Mouse (Mus musculus) gastrocnemius, adult 2 months (tissue): ENCODE data around the gene Frmd6. TPM values are rescaled to one million over a fixed set of nuclear protein-coding genes. Genes with fewer than 3 reads are reported as not detected.

Source experiments
- DNase-seq: peaks from one replicate; pipeline ENCODE4 v3.0.0; 2022
- H3K27ac ChIP-seq: fragments of 200-600 bp; 2 replicates; pipeline ENCODE4 v1.8.1; 2022; ENCODE audit warnings: mild to moderate bottlenecking
- H3K4me3 ChIP-seq: fragments of 200-600 bp; 2 replicates; pipeline ENCODE4 v1.8.1; 2022; ENCODE audit warnings: mild to moderate bottlenecking, moderate library complexity
- CTCF ChIP-seq: fragments of 200-600 bp; IDR thresholded peaks from 2 replicates; pipeline ENCODE4 v1.8.1; 2022; ENCODE audit warnings: antibody characterized with exemption, mild to moderate bottlenecking, moderate library complexity
- intact Hi-C: fragments of 180-260 bp; cut with DNase I; formaldehyde crosslinking; loops from one replicate; pipeline ENCODE4 v1.15.1; 2025
- total RNA-seq, 2 experiments: library from RNA; stranded (reverse); gene quantifications; 2 replicates each; pipeline ENCODE4 v1.2.3; 2021

Gene Frmd6
- total RNA-seq, 2 experiments from 2014 or later: 9.8 to 14.2 TPM

DNA sequence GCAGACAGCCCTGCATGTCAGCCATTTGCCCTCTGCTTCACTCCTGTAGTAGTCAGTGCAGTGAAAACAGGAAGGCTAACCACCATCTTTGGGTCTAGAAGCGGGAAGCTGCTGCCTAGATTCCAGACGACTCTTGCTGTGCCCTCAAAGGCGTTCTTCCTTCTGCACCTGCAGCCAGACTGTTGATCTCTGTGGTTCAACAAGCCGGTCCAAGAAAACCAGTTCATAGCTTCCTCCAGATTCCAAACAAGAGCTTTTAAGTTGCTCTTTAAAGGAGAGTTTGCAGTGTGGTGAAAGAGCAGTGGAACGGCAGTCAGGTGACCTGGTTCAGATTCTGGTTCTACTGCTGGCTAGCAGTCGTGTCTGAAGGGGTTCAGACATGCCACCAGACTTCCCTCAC is 48.2 kb downstream of the Frmd6 start:
- Histone ChIP-seq H3K4me3 (no peak overlapping the region), H3K27ac (peak overlapping the region; percentile 53)
- intact Hi-C loops: no loop called here
- no peak for TF ChIP-seq CTCF
- no peak for DNase-seq

DNA sequence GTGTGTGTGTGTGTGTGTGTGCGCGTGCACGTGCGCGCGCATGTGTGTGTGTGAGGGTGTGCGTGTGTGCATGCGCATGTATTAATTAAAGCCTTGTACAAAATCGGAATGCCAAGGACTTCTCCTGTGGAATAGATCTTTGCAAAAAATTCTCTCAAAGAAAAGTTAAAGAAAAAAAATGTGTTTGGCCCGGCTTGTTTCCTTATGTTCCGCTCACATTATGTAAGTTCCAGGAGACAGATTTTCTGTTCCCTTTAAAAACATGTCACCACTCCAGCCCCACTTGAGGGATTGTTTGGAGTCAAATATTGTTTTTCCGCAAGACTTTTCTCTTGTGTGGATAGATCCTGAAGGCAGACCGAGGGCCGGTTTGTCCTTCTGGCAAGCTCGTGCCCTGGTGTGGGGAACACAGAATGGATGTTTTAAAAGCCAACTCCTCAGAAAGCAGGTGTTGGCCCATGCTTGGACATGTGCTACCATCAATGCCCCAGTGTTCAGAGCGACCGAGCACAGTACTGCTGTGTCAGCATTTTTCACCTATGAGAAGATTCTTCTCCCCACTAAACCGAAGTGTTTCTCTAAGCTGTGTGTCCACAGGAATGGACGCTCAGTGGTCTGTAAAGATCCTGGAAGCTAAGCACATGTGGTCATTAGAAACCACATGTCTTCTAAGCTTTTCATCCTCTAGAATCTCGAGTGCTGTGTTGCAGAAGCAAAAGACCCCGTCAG is 51.1 kb downstream of the Frmd6 start:
- intact Hi-C loops: loop anchor here (2.0 kb wide), 1 partner anchor 50 kb away; no protein-coding TSS in a partner anchor
- Histone ChIP-seq H3K27ac (peak overlapping the region; percentile 28; the same call in 1 of the 2 replicates), H3K4me3 (no peak overlapping the region)
- no peak for TF ChIP-seq CTCF
- DNase-seq: no peak

DNA sequence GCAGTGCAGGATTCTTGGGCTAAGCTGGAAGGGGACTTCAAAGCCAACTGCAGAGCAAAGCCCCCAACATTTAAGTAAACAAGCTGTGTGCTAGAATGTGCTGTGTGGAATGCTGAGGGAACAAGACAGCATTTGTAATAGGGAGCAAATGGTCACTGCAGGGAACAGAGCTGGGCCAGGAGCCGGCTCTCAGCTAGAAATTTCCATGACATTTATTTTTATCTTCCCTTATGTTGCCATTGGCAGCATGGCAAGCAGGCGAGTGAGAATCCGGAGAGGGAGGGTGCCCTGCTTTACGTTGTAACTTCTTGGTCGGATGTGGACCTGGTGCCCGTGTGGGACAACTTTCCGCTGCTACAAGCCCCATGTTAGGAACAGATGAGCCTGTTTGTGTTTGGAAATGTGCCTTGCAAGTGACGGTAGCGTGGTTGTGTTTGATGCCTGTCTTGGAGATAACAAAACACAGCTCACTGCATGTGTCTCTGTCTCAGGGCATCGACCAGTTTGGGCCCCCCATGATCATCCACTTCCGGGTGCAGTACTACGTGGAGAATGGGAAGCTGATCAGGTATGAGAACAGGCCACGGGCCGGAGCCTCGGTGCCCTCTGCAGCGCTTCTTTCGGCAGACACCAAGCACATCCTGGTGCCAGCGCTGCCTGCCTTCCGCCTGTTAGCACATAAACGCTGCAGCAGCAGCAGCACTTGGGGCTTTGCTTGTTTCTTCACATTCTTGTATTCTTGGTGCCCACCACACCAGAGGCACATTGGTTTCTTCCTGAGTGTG is 52.8 kb downstream of the Frmd6 start:
- peak; percentile 40 for DNase-seq
- intact Hi-C loops: loop anchor here (2.0 kb wide), 1 partner anchor 51 kb away; no protein-coding TSS in a partner anchor
- H3K27ac ChIP-seq: peak overlapping the region; percentile 80

GRCm38 (mm10) chr12:70880396-70880975 is 55.2 kb downstream of the Frmd6 start:
- peak overlapping the region; percentile 66 for H3K27ac ChIP-seq
- peak; percentile 46 for DNase-seq
- no peak for TF ChIP-seq CTCF
- intact Hi-C loops: no loop called here
- H3K4me3 ChIP-seq: no peak overlapping the region

More for the DNA sequence above, 52.8 kb downstream of the Frmd6 start:
- H3K4me3 ChIP-seq: peak overlapping the region; percentile 41
- TF ChIP-seq CTCF: no peak

- DNase-seq: peak; percentile 70
- Histone ChIP-seq H3K27ac (peak overlapping the region; percentile 66), H3K4me3 (no peak overlapping the region)
- no peak for TF ChIP-seq CTCF
- intact Hi-C loops: no loop called here
These were observed 56.0 kb downstream of the Frmd6 start for GRCm38 (mm10) chr12:70881340-70881739.

GRCm38 (mm10) chr12:70881854-70882253 is 56.5 kb downstream of the Frmd6 start:
- H3K4me3 ChIP-seq: no peak overlapping the region
- no peak for TF ChIP-seq CTCF
- intact Hi-C loops: no loop called here
- H3K27ac ChIP-seq: peak overlapping the region; percentile 66
- no peak for DNase-seq

DNA sequence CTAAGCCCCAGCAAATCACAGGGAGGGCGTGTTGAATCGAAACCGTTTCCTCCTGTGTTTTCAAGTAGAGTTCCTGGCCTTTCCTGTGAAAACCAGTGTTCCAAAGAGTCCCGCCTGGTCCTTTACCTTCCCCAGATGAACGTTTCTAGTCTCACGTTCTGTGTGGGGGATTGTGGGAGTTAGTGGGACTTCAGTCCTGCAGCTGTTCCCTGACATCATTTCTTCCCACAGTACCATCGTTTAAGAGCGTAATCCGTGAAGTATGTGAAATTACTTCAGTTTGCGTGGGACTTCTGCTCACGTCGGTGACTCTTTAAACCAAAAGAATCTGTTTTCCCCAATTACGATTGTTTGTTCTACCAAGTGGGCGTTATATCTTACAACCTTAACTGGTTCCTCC is 57.8 kb downstream of the Frmd6 start:
- H3K27ac ChIP-seq: no peak overlapping the region; the same call in 1 of the 2 replicates
- TF ChIP-seq CTCF: no peak
- DNase-seq: no peak
- no peak overlapping the region for H3K4me3 ChIP-seq
- intact Hi-C loops: no loop called here

DNA sequence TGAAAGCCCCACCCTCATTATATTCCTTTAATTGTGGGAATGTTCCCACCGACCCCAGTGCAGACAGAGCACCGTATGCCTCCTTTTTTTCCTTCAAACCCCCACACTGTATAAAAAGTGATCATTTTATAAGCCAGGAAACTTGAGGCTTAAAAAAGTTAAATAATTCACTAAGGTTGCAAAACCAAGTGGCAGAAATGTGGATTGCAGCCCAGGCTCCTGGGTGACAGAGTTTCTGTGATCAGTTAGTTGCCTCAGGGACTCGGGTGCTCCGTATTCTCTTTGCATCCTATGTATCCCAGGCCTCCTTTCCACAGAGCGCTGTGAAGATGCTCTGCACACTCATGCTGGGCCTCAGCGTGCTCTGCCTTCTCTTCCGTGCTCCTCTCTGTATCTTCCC is 58.8 kb downstream of the Frmd6 start:
- intact Hi-C loops: no loop called here
- Histone ChIP-seq H3K27ac (no peak overlapping the region), H3K4me3 (no peak overlapping the region)
- no peak for DNase-seq
- TF ChIP-seq CTCF: peak; percentile 29; the same call in 1 of the 2 replicates

GRCm38 (mm10) chr12:70884973-70885372 is 59.7 kb downstream of the Frmd6 start:
- no peak for DNase-seq
- intact Hi-C loops: no loop called here
- no peak overlapping the region for H3K4me3 ChIP-seq
- H3K27ac ChIP-seq: no peak overlapping the region
- no peak for TF ChIP-seq CTCF

GRCm38 (mm10) chr12:70885576-70885975 is 60.3 kb downstream of the Frmd6 start:
- intact Hi-C loops: no loop called here
- H3K27ac ChIP-seq: no peak overlapping the region

DNA sequence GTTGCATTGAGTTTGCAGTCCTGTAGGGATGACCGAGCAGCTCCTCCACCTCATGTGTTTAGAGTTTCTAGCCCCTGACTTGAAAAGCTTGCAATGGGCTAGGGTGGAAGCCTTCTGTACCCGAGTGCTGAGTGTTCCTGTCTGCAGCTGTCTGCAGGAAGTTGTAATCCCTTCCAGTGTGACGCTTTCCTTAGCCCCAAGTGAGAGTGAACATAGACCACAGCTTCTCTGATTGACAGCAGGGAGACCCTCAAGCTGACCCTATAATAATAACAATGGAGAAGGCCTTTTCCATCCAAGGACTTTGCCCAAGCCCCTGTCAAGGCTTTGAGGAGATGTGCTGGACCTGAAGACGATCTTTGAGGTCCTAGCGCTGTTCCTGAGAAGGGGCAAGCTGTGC is 65.1 kb downstream of the Frmd6 start:
- TF ChIP-seq CTCF: no peak
- intact Hi-C loops: no loop called here
- Histone ChIP-seq H3K27ac (no peak overlapping the region), H3K4me3 (no peak overlapping the region)
- DNase-seq: no peak

More at GRCm38 (mm10) chr12:70885576-70885975, 60.3 kb downstream of the Frmd6 start:
- no peak overlapping the region for H3K4me3 ChIP-seq
- no peak for TF ChIP-seq CTCF
- DNase-seq: no peak

DNA sequence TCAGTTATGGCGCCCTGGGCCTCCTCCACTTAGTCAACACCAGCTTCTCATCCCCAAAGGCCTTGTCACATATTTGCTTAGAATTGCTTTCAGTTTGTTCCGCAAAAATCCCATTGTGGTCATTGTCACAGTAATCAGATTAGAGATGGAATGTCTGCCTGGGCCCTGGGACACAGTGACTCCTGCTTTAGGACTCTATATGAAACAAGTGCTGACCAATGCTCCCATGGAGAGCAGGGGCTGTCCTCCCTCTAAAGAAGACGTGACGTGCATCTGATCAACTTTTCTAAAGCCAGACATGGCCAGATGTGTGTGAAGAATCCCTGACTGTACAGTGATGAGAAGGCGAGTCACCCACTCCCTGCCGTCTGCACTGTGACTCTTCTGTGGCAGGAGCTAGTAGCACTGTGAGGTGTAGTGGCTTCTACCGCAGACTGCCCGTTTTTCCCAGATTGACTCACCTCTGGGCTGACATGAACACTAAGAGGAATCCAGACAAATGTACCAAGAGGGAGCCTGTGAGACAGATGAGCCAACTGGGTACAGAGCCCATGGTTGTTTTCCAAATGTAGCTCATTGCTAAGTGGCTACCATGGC is 65.7 kb downstream of the Frmd6 start:
- intact Hi-C loops: no loop called here
- H3K27ac ChIP-seq: no peak overlapping the region
- no peak for DNase-seq
- no peak for TF ChIP-seq CTCF
- H3K4me3 ChIP-seq: no peak overlapping the region
